Mouse (Mus musculus): ENCODE results near the gene Ctrc. TPM values are rescaled to one million over a fixed set of nuclear protein-coding genes. Genes with fewer than 3 reads are reported as not detected.

Gene Ctrc
- polyA plus RNA-seq, 1 experiment from 2014 or later = not detected

GRCm38 (mm10) chr4:141766668-141767352, 79.3 kb downstream of the Ctrc start:
- DNase-seq (ENCODE audit: low spot score) = no peak
- no peaks in the 10 kb centered on the region for H3K9me3 ChIP-seq (ENCODE audit: control insufficient read depth, low read length)

GRCm38 (mm10) chr4:141766316-141766667, 79.9 kb downstream of the Ctrc start:
- H3K4me3 ChIP-seq (ENCODE audit: low read depth, low read length) = no peak overlapping the region
- H3K27ac ChIP-seq (ENCODE audit: low read depth, low read length) = no peak overlapping the region
- H3K9me3 ChIP-seq (ENCODE audit: control insufficient read depth, low read length) = no peaks in the 10 kb centered on the region
- no peak overlapping the region for H3K9ac ChIP-seq (ENCODE audit: low read length)
- no peaks in the 10 kb centered on the region for H3K4me1 ChIP-seq (replicated peaks; ENCODE audit: control insufficient read depth, insufficient read depth, low read length)
- ATAC-seq (replicated peaks; ENCODE audit: low FRiP score) (no peak), DNase-seq (ENCODE audit: low spot score) (no peak)
- 96% methylated on average over 8 of the region's 8 CpGs for WGBS
- no peak overlapping the region for H3K4me2 ChIP-seq (ENCODE audit: low read depth, low read length, severe bottlenecking)
- H3K36me3 ChIP-seq (ENCODE audit: control insufficient read depth, insufficient read depth, low read length) = peaks cover 3% of the 10 kb centered on the region; the same call in 1 of the 2 replicates
- no peaks in the 10 kb centered on the region for H3K27me3 ChIP-seq (ENCODE audit: control insufficient read depth, insufficient read depth, low read length)

More at GRCm38 (mm10) chr4:141766668-141767352, 79.3 kb downstream of the Ctrc start:
- Histone ChIP-seq H3K4me1 (replicated peaks; ENCODE audit: control insufficient read depth, insufficient read depth, low read length) (no peaks in the 10 kb centered on the region), H3K9ac (ENCODE audit: low read length) (no peak overlapping the region), H3K27me3 (ENCODE audit: control insufficient read depth, insufficient read depth, low read length) (no peaks in the 10 kb centered on the region), H3K4me3 (ENCODE audit: low read depth, low read length) (no peak overlapping the region), H3K4me2 (ENCODE audit: low read depth, low read length, severe bottlenecking) (no peak overlapping the region), H3K36me3 (ENCODE audit: control insufficient read depth, insufficient read depth, low read length) (peaks cover 3% of the 10 kb centered on the region; the same call in 1 of the 2 replicates), H3K27ac (ENCODE audit: low read depth, low read length) (no peak overlapping the region)
- 87% methylated on average over 19 of the region's 19 CpGs for WGBS
- ATAC-seq (replicated peaks; ENCODE audit: low FRiP score) = no peak

GRCm38 (mm10) chr4:141765008-141765407, 81.2 kb downstream of the Ctrc start:
- Histone ChIP-seq H3K9ac (ENCODE audit: low read length) (no peak overlapping the region), H3K27me3 (ENCODE audit: control insufficient read depth, insufficient read depth, low read length) (no peaks in the 10 kb centered on the region), H3K9me3 (ENCODE audit: control insufficient read depth, low read length) (no peaks in the 10 kb centered on the region), H3K4me2 (ENCODE audit: low read depth, low read length, severe bottlenecking) (no peak overlapping the region), H3K27ac (ENCODE audit: low read depth, low read length) (no peak overlapping the region), H3K4me1 (replicated peaks; ENCODE audit: control insufficient read depth, insufficient read depth, low read length) (no peaks in the 10 kb centered on the region), H3K36me3 (ENCODE audit: control insufficient read depth, insufficient read depth, low read length) (peaks cover 3% of the 10 kb centered on the region; the same call in 1 of the 2 replicates), H3K4me3 (ENCODE audit: low read depth, low read length) (no peak overlapping the region)
- ATAC-seq (replicated peaks; ENCODE audit: low FRiP score) (no peak), DNase-seq (ENCODE audit: low spot score) (no peak)
- WGBS = 93% methylated on average over 3 of the region's 3 CpGs

Other genes with a start within 250 kb of the Ctrc start
- gene Fblim1, start 240.3 kb downstream of the Ctrc start, polyA plus RNA-seq (2014; fragmentation: Nextera tagmentation; extraction: Ambion mirVana) = 21.4 and 24.8 TPM in 2 replicates
- gene Tmem82, start 227.7 kb downstream of the Ctrc start, polyA plus RNA-seq (2014; fragmentation: Nextera tagmentation; extraction: Ambion mirVana) = 0.28 TPM in 1 of 2 replicates, not detected in the other
- 0.13 TPM in 1 of 2 replicates, not detected in the other for gene Slc25a34, start 222.5 kb downstream of the Ctrc start, polyA plus RNA-seq (2014; fragmentation: Nextera tagmentation; extraction: Ambion mirVana)
- 4.2 and 4.6 TPM in 2 replicates for gene Plekhm2, start 181.5 kb downstream of the Ctrc start, polyA plus RNA-seq (2014; fragmentation: Nextera tagmentation; extraction: Ambion mirVana)
- 2.4 TPM in 1 of 2 replicates, not detected in the other for gene Rsc1a1, start 160.8 kb downstream of the Ctrc start, polyA plus RNA-seq (2014; fragmentation: Nextera tagmentation; extraction: Ambion mirVana)
- gene Ddi2, start 122.9 kb downstream of the Ctrc start, polyA plus RNA-seq (2014; fragmentation: Nextera tagmentation; extraction: Ambion mirVana) = 22.6 and 24.2 TPM in 2 replicates
- not detected in 2 replicates for gene Agmat, start 99.7 kb downstream of the Ctrc start, polyA plus RNA-seq (2014; fragmentation: Nextera tagmentation; extraction: Ambion mirVana)
- 4.2 and 4.3 TPM in 2 replicates for gene Dnajc16, start 55.4 kb downstream of the Ctrc start, polyA plus RNA-seq (2014; fragmentation: Nextera tagmentation; extraction: Ambion mirVana)
- 20.4 and 21.2 TPM in 2 replicates for gene Casp9, start 52.7 kb downstream of the Ctrc start, polyA plus RNA-seq (2014; fragmentation: Nextera tagmentation; extraction: Ambion mirVana)
- gene Cela2a, start 20.2 kb downstream of the Ctrc start, polyA plus RNA-seq (2014; fragmentation: Nextera tagmentation; extraction: Ambion mirVana) = not detected in 2 replicates
- gene Efhd2, start 28.6 kb upstream of the Ctrc start, polyA plus RNA-seq (2014; fragmentation: Nextera tagmentation; extraction: Ambion mirVana) = 43.4 and 45.3 TPM in 2 replicates
- gene Fhad1, start 168.7 kb upstream of the Ctrc start, polyA plus RNA-seq (2014; fragmentation: Nextera tagmentation; extraction: Ambion mirVana) = 0.57 and 1.2 TPM in 2 replicates
- gene Tmem51, start 237.9 kb upstream of the Ctrc start, polyA plus RNA-seq (2014; fragmentation: Nextera tagmentation; extraction: Ambion mirVana) = 6.3 and 8.9 TPM in 2 replicates